Mouse (Mus musculus): ENCODE measurements around the gene Lgi1.

The Lgi1 gene

GRCm38 (mm10) chr19:38325029-38325398 is 60.7 kb downstream of the Lgi1 start:
- DNase-seq (ENCODE audit: low read depth, low spot score), result no peak

- no peak for DNase-seq (ENCODE audit: low read depth, low spot score)
Observed at GRCm38 (mm10) chr19:38325854-38326253, 61.5 kb downstream of the Lgi1 start.

- no peak for DNase-seq (ENCODE audit: low read depth, low spot score)
Observed at GRCm38 (mm10) chr19:38327002-38327401, 62.7 kb downstream of the Lgi1 start.

GRCm38 (mm10) chr19:38328010-38328409 is 63.7 kb downstream of the Lgi1 start:
- DNase-seq (ENCODE audit: low read depth, low spot score), result no peak

GRCm38 (mm10) chr19:38329257-38329656 is 64.9 kb downstream of the Lgi1 start:
- no peak for DNase-seq (ENCODE audit: low read depth, low spot score)

- no peak for DNase-seq (ENCODE audit: low read depth, low spot score)
Observed at GRCm38 (mm10) chr19:38331072-38331471, 66.7 kb downstream of the Lgi1 start.

- peak; percentile 80 for DNase-seq (ENCODE audit: low read depth, low spot score)
Observed at GRCm38 (mm10) chr19:38332245-38332644, 67.9 kb downstream of the Lgi1 start.

GRCm38 (mm10) chr19:38332820-38333219 is 68.5 kb downstream of the Lgi1 start:
- DNase-seq (ENCODE audit: low read depth, low spot score), result no peak

- DNase-seq (ENCODE audit: low read depth, low spot score), result no peak
Observed at GRCm38 (mm10) chr19:38336553-38336952, 72.2 kb downstream of the Lgi1 start.

GRCm38 (mm10) chr19:38337332-38337731 is 73.0 kb downstream of the Lgi1 start:
- DNase-seq (ENCODE audit: low read depth, low spot score), result no peak

GRCm38 (mm10) chr19:38339734-38340133 is 75.4 kb downstream of the Lgi1 start:
- no peak for DNase-seq (ENCODE audit: low read depth, low spot score)

GRCm38 (mm10) chr19:38343246-38343645 is 78.9 kb downstream of the Lgi1 start:
- DNase-seq (ENCODE audit: low read depth, low spot score), result no peak

GRCm38 (mm10) chr19:38348271-38349012 is 84.1 kb downstream of the Lgi1 start:
- DNase-seq (ENCODE audit: low read depth, low spot score), result no peak

GRCm38 (mm10) chr19:38349013-38349341 is 84.6 kb downstream of the Lgi1 start:
- DNase-seq (ENCODE audit: low read depth, low spot score), result no peak

GRCm38 (mm10) chr19:38351202-38351601 is 86.9 kb downstream of the Lgi1 start:
- DNase-seq (ENCODE audit: low read depth, low spot score), result no peak

GRCm38 (mm10) chr19:38351728-38352127 is 87.4 kb downstream of the Lgi1 start:
- no peak for DNase-seq (ENCODE audit: low read depth, low spot score)

- DNase-seq (ENCODE audit: low read depth, low spot score), result peak; percentile 85
Observed at GRCm38 (mm10) chr19:38352495-38353130, 88.3 kb downstream of the Lgi1 start.

- DNase-seq (ENCODE audit: low read depth, low spot score), result no peak
Observed at GRCm38 (mm10) chr19:38354279-38354678, 89.9 kb downstream of the Lgi1 start.

- DNase-seq (ENCODE audit: low read depth, low spot score), result no peak
Observed at GRCm38 (mm10) chr19:38354819-38355360, 90.6 kb downstream of the Lgi1 start.

GRCm38 (mm10) chr19:38356211-38356828 is 92.0 kb downstream of the Lgi1 start:
- no peak for DNase-seq (ENCODE audit: low read depth, low spot score)

- no peak for DNase-seq (ENCODE audit: low read depth, low spot score)
Observed at GRCm38 (mm10) chr19:38357956-38358623, 93.8 kb downstream of the Lgi1 start.

- no peak for DNase-seq (ENCODE audit: low read depth, low spot score)
Observed at GRCm38 (mm10) chr19:38359287-38359686, 95.0 kb downstream of the Lgi1 start.

Data from brain, adult 2 months (tissue).